Mouse (Mus musculus) brain, embryonic 14.5 days (tissue): ENCODE results near the gene Cdr2l. TPM values are rescaled to one million over a fixed set of nuclear protein-coding genes. Genes with fewer than 3 reads are reported as not detected.

Experiments used
- DNase-seq: peaks from one replicate; pipeline ENCODE4 v3.0.0-alpha.2; 2011; ENCODE audit warnings: low read depth
- CTCF ChIP-seq: fragments of 200-500 bp; IDR thresholded peaks from 2 replicates; pipeline ENCODE4 v1.5.1; 2012; ENCODE audit warnings: inconsistent platforms, mild to moderate bottlenecking, moderate library complexity, borderline replicate concordance; ENCODE audit not compliant: insufficient read depth, insufficient read length; ENCODE audit errors: extremely low read depth
- POLR2A ChIP-seq: fragments of 200-500 bp; IDR thresholded peaks from 2 replicates; pipeline ENCODE4 v1.6.1; 2012; ENCODE audit warnings: mild to moderate bottlenecking, inconsistent platforms, borderline replicate concordance; ENCODE audit not compliant: poor library complexity, insufficient read depth, insufficient read length, severe bottlenecking; ENCODE audit errors: extremely low read depth
- polyA plus RNA-seq: library from polyadenylated mRNA; depleted of rRNA; stranded (reverse); fragments of >200 nt; gene quantifications from 2 replicates; pipeline ENCODE4 v1.2.3, GENCODE M21; 2012; rRNA removed

Cdr2l gene
- polyA plus RNA-seq: 39.1 and 50.8 TPM in 2 replicates

GRCm38 (mm10) chr11:115381743-115382539 is at the start of gene Cdr2l:
Gene Cdr2l, plus strand, starts transcription at chr11:115381916.
- DNase-seq: peak; percentile 97
- TF ChIP-seq CTCF (no peak), POLR2A (peak; percentile 96)

- peak; percentile 26 for DNase-seq
- TF ChIP-seq POLR2A: no peak
- no peak for TF ChIP-seq CTCF
These were observed 47.2 kb upstream of the Cdr2l start, which contains the start of gene Otop3 for GRCm38 (mm10) chr11:115334531-115334930. Gene Otop3, plus strand, starts transcription at chr11:115334731.

DNA sequence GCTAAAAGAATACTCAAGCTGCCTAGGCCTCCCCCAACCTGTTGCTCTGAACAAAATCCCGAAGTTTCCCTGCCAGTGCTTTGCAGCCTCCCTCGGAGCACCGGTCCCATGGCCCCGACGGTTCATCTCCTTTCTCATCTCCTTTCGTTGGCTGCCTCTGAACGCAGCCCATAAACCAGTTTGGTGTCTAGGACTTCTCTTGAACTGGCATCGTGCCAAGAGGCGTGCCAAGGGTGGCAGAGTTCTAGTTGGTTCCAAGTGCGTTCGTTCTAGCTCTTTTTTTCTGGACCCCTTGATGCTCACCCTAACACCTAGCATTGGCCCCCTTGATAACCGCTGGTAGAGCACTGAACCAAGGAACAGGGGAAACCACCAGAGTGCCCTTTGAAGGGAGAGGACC is 46.5 kb upstream of the Cdr2l start:
- no peak for DNase-seq
- TF ChIP-seq CTCF (no peak), POLR2A (no peak)

DNA sequence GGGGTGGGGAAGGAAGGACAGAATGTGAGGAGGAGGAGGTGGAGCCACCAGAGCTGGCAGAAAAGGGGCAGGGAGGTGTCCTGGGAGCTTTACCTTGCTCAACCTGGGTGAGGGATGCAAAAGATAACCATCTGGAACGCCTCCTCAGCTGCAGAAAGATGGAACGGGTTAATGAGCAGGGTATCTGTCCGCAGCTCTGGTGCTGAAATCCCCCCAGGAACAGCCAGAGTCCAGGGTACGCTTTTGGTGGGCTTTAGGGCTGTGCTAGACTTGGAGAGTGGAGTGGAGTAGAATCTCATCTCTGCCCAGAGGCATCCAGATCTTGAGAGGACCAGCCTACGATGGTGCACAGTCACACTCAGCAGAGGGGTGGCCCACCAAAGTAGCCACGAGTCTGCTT is 45.6 kb upstream of the Cdr2l start:
- DNase-seq: no peak
- no peak for TF ChIP-seq POLR2A
- no peak for TF ChIP-seq CTCF

DNA sequence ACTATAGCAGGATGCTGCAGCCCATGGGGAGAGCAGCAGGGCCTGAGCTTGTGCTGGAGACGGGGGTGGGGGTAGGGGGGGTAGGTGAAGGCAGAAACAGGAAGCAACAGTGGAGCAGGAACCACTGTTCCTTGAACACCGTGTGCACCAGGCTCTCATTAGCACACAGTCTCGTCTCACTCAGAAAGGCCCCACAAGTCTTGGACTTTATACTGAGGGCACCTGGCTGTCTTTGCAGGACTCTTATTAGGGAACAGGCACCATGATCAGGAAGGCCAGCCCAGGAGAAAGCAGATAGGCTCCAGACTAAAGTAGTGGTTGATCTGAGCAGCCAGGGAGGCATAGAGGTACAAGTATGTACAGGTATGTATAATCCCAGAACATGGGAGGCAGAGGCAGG is 44.4 kb upstream of the Cdr2l start:
- no peak for DNase-seq
- no peak for TF ChIP-seq POLR2A

DNA sequence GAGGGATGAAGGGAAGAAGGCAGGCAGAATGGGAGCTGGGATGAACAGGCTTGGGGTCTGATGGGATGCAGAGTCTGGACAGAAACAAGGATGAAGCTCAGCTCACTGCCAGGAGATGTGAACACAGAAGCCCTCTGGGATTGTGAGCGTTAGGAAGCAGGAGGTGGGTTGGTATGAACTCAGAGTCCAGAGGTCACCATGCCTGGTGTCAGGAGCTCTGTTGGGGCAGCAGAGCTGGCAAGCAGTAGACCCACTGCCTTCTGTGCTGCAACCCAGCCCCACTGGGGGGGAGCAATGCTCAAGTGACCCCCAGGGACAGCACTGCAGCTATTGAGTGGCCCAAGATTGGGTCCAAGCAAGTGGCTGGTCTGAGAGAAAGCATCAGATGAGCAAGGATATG is 43.9 kb upstream of the Cdr2l start:
- DNase-seq: no peak
- TF ChIP-seq POLR2A: no peak
- no peak for TF ChIP-seq CTCF

- no peak for TF ChIP-seq POLR2A
- TF ChIP-seq CTCF: no peak
- DNase-seq: no peak
These were observed 40.5 kb upstream of the Cdr2l start for GRCm38 (mm10) chr11:115341246-115341645.

DNA sequence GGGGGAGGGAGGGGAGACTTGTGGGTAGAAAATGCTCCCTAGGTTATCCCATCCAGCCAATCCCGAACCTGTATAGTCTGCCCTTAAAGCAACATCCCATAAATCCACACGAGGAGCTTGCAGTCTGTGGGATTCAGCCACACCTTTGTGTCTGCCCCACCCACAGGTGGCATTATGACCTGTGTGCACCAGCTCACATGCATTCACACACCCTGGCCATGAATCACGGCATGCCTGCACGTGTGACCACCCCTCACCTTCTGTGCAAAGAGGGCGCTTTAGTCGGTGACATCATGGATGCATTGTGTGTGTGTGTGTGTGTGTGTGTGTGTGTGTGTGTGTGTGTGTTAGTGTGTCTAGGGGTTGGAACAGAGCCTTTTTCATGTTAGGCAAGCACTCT is 39.9 kb upstream of the Cdr2l start:
- TF ChIP-seq CTCF (no peak), POLR2A (no peak)
- DNase-seq: no peak

GRCm38 (mm10) chr11:115344967-115345366 is 36.7 kb upstream of the Cdr2l start:
- no peak for DNase-seq
- no peak for TF ChIP-seq CTCF
- no peak for TF ChIP-seq POLR2A

DNA sequence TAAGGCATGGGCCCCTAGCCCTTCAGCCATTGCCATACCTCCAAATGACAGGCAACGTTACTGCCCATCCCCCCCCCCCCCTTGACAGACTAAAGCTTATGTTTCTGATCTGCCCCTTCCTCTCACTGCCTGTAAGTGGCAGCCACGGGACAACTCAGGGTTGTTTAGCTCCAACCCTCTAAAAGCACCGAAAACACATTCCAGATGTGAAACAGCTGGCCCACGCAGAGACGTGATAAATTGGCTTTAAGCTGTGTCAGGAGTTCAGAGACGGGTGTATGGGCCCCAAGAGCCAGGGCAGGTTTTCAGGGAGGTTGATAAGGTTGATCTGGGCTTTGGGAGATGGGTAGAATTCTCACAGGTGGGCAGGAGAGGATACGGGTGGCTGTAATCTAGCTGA is 36.2 kb upstream of the Cdr2l start:
- no peak for TF ChIP-seq POLR2A
- no peak for TF ChIP-seq CTCF
- no peak for DNase-seq

DNA sequence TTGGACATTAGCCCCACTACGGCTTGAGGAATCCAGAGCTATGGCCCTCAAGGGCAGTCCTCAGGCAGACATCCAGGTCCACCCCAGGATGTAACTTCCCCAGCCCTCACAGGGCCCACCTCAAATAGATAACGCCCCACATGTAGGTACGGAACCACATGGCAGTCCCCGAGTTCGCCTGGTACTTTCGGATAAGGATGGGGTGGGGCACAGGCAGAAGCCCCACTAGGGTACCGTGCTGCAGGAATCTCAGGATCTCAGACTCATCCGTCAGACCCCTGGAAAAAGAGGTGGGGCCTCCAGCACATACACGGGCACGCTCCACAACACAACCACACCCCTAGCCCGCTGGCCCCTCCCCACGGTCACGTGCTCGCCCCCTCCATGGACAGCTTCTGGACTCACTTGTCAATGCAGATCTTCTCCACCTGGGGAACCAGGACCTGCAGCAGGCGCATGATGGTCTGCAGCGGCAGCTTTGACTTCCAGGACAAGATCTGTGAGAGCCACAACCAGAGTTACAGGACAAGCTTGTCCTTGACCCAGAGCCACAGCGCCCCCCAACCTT is 33.0 kb upstream of the Cdr2l start:
- TF ChIP-seq POLR2A: no peak
- TF ChIP-seq CTCF: no peak
- DNase-seq: no peak

DNA sequence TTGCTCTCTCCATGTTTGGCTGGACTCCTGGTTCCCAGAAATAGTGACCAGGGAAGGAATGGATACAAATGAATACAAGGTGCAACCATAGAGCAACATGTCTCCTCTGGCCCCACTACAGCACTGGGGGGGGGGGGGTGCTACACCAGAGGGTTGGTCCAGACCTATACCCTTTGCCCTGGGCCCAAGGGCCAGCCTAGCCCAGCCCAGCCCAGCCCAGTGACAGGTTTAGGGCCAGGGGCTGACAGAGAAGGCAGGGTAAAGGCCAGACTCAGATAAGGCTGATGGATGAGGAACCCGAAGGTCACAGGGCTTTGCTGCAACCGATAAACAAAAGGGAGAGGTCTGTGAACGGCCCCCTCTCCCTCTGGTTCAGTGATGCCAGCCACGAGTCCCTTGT is 31.7 kb upstream of the Cdr2l start:
- TF ChIP-seq CTCF (no peak), POLR2A (no peak)

GRCm38 (mm10) chr11:115353375-115353774 is 28.3 kb upstream of the Cdr2l start:
- no peak for TF ChIP-seq POLR2A
- TF ChIP-seq CTCF: no peak
- DNase-seq: no peak

More for the DNA sequence above, 31.7 kb upstream of the Cdr2l start:
- no peak for DNase-seq
